Mouse (Mus musculus) limb, embryonic 11.5 days (tissue): ENCODE results near the gene Acvr1. TPM values are rescaled to one million over a fixed set of nuclear protein-coding genes. Genes with fewer than 3 reads are reported as not detected.

Experiments used
- ATAC-seq: fragments of 200-750 bp; cut with Nextera tagmentation; 2 replicates; pipeline ENCODE4 v1.8.0; 2017; ENCODE audit warnings: low read depth; ENCODE audit not compliant: insufficient number of reproducible peaks, low FRiP score, low TSS enrichment
- DNase-seq: peaks from one replicate; pipeline ENCODE4 v3.0.0-alpha.2; 2015; ENCODE audit warnings: low spot score
- H3K27ac ChIP-seq: fragments of 300-500 bp; sonication (generic); replicated peaks from 2 replicates; pipeline ENCODE4 v1.5.1; 2014; ENCODE audit warnings: low read depth, mild to moderate bottlenecking, low read length
- H3K27me3 ChIP-seq: fragments of 300-500 bp; sonication (generic); 2 replicates; pipeline ENCODE4 v1.6.1; 2014; ENCODE audit warnings: mild to moderate bottlenecking, low read length, mixed read lengths; ENCODE audit not compliant: control insufficient read depth, insufficient read depth
- H3K36me3 ChIP-seq: fragments of 300-500 bp; sonication (generic); 2 replicates; pipeline ENCODE4 v1.6.1; 2014; ENCODE audit warnings: mild to moderate bottlenecking, low read length, moderate library complexity, mixed read lengths; ENCODE audit not compliant: control insufficient read depth, insufficient read depth
- H3K4me1 ChIP-seq: fragments of 300-500 bp; sonication (generic); 2 replicates; pipeline ENCODE4 v1.6.1; 2014; ENCODE audit warnings: low read length, mixed read lengths; ENCODE audit not compliant: control insufficient read depth, insufficient read depth
- H3K4me2 ChIP-seq: fragments of 300-500 bp; sonication (generic); 2 replicates; pipeline ENCODE4 v1.6.1; 2014; ENCODE audit warnings: low read depth, mild to moderate bottlenecking, moderate library complexity; ENCODE audit not compliant: severe bottlenecking
- H3K4me3 ChIP-seq: fragments of 300-500 bp; sonication (generic); 2 replicates; pipeline ENCODE4 v1.5.1; 2014; ENCODE audit warnings: low read depth, low read length
- H3K9ac ChIP-seq: fragments of 300-500 bp; sonication (generic); 2 replicates; pipeline ENCODE4 v1.6.1; 2014; ENCODE audit warnings: mild to moderate bottlenecking, low read length
- H3K9me3 ChIP-seq: fragments of 300-500 bp; sonication (generic); 2 replicates; pipeline ENCODE4 v1.6.1; 2016; ENCODE audit warnings: low read length; ENCODE audit not compliant: control insufficient read depth
- WGBS: fragments of 180-500 bp; shearing (Covaris S2); extraction: QIAGEN DNeasy Blood & Tissue Kit; methylation state at CpG from one replicate; pipeline ENCODE4 v1.1.7; 2014; 5-methylcytosine and 5-hydroxymethylcytosine counted together
- polyA plus RNA-seq: library from polyadenylated mRNA; unstranded; fragments of >200 nt; fragmentation: Nextera tagmentation; extraction: Ambion mirVana; gene quantifications from 2 replicates; pipeline ENCODE4 v1.2.1, GENCODE M21; 2014

The Acvr1 gene
- polyA plus RNA-seq, 1 experiment from 2014 or later: 5.8 TPM

- Histone ChIP-seq H3K4me3 (no peak overlapping the region), H3K27me3 (no peaks in the 10 kb centered on the region), H3K27ac (no peak overlapping the region), H3K4me1 (0 out of 2 replicates have a peak, but pooled peaks cover 2% of the 10 kb centered on the region), H3K9me3 (no peaks in the 10 kb centered on the region), H3K9ac (no peak overlapping the region), H3K4me2 (no peak overlapping the region), H3K36me3 (no peaks in the 10 kb centered on the region)
- ATAC-seq (no peak), DNase-seq (no peak)
- WGBS: 95% methylated on average over 3 of the region's 3 CpGs
These were observed 30.6 kb upstream of the Acvr1 start for GRCm38 (mm10) chr2:58597556-58597955.

DNA sequence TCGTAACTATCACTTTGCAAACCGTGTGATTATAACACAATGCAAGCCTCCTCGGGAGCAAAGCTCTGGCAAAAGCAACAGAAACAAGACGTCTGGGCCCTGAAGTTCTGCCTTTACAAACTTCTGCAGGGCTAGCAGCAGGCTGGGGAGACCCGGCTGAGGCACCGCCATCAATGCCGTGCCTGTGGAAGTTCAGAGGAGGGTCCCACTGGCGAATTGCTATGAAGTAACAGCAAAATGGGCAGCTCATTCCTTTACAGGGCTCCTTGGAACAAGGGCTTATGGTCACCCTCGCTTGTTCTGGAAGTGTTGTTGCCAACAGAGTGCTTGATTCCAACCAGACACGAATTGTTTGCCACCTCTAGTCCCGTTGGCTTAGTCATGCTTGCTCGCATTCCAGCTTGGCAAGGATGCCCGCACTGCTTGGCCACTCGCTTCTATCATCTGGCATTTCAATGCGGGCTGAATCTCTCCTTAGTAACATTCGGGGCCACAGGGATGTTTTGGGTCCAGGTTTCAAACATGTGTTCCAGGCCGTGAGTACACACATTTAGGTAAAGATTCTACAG, 29.9 kb upstream of the Acvr1 start:
- H3K4me3 ChIP-seq: no peak overlapping the region
- H3K36me3 ChIP-seq: no peaks in the 10 kb centered on the region
- H3K9me3 ChIP-seq: no peaks in the 10 kb centered on the region
- H3K27ac ChIP-seq: no peak overlapping the region
- WGBS: 87% methylated on average over 17 of the region's 17 CpGs
- ATAC-seq (no peak), DNase-seq (no peak)
- H3K27me3 ChIP-seq: no peaks in the 10 kb centered on the region
- H3K4me1 ChIP-seq: 0 out of 2 replicates have a peak, but pooled peaks cover 2% of the 10 kb centered on the region
- no peak overlapping the region for H3K4me2 ChIP-seq
- H3K9ac ChIP-seq: no peak overlapping the region

- ATAC-seq (no peak), DNase-seq (no peak)
These were observed 28.4 kb upstream of the Acvr1 start for GRCm38 (mm10) chr2:58595350-58595749.

GRCm38 (mm10) chr2:58590055-58590454, 23.1 kb upstream of the Acvr1 start:
- Histone ChIP-seq H3K27me3 (no peaks in the 10 kb centered on the region), H3K27ac (no peak overlapping the region), H3K4me3 (no peak overlapping the region), H3K4me1 (peaks cover 4% of the 10 kb centered on the region; the same call in 1 of the 2 replicates), H3K4me2 (no peak overlapping the region), H3K9ac (no peak overlapping the region), H3K9me3 (no peaks in the 10 kb centered on the region), H3K36me3 (no peaks in the 10 kb centered on the region; the same call in 1 of the 2 replicates)
- ATAC-seq: peak; percentile 37; the same call in 1 of the 2 replicates
- 95% methylated on average over 1 of the region's 1 CpGs for WGBS
- DNase-seq: no peak

More at GRCm38 (mm10) chr2:58595350-58595749, 28.4 kb upstream of the Acvr1 start:
- Histone ChIP-seq H3K4me1 (0 out of 2 replicates have a peak, but pooled peaks cover 2% of the 10 kb centered on the region), H3K27ac (no peak overlapping the region), H3K9me3 (no peaks in the 10 kb centered on the region), H3K4me3 (no peak overlapping the region), H3K9ac (no peak overlapping the region), H3K27me3 (no peaks in the 10 kb centered on the region), H3K36me3 (no peaks in the 10 kb centered on the region), H3K4me2 (no peak overlapping the region)
- WGBS: 62% methylated on average over 9 of the region's 9 CpGs

DNA sequence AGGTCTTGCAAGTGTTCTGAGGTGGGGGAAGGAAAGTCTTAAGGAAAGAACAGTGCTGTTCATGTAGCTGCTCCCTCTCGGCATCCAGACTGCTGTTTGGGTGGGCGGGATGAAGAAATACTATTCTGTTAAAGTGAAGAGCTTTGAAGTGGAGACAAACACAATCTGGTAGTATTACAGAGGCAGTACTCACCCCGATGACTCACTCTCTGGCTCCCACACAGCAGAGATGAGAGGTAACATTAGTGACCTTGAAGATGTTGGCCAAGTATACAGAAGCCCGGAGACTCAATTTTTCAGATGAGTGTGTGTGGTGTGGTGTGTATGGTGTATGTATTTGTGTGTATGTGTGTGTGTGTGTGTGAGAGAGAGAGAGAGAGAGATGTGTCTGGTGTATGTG, 22.7 kb upstream of the Acvr1 start:
- ATAC-seq: no peak
- Histone ChIP-seq H3K9me3 (no peaks in the 10 kb centered on the region), H3K36me3 (no peaks in the 10 kb centered on the region; the same call in 1 of the 2 replicates), H3K9ac (no peak overlapping the region), H3K27ac (no peak overlapping the region), H3K4me3 (no peak overlapping the region), H3K4me2 (no peak overlapping the region), H3K4me1 (peaks cover 3% of the 10 kb centered on the region; the same call in 1 of the 2 replicates), H3K27me3 (no peaks in the 10 kb centered on the region)
- no peak for DNase-seq
- 66% methylated on average over 4 of the region's 4 CpGs for WGBS

DNA sequence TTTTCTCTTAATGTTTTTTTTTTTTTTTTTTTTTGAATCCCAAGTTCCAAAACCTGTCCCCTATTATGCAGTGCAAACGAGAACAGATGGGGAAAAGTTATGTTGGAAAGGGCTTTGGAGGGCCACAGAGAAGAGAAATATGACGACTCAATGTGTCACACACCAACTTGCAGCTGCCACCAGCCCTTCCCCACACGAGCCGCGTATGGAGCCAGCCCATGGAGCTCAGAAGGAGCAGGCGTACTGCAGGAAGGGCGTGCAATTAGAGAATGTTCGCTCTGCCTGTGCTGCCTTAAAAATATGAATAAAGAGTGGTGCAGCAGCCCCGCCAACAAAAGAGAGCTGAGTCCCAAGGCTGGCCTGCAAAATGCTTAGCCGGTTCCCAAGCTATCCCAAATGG, 19.4 kb upstream of the Acvr1 start:
- 57% methylated on average over 10 of the region's 10 CpGs for WGBS
- DNase-seq: peak; percentile 29
- H3K4me2 ChIP-seq: no peak overlapping the region

GRCm38 (mm10) chr2:58574167-58574566, 7.2 kb upstream of the Acvr1 start:
- no peak for ATAC-seq
- no peak overlapping the region for H3K4me2 ChIP-seq

More for the DNA sequence above, 19.4 kb upstream of the Acvr1 start:
- Histone ChIP-seq H3K4me3 (no peak overlapping the region), H3K9ac (no peak overlapping the region), H3K4me1 (peaks cover 3% of the 10 kb centered on the region; the same call in 1 of the 2 replicates), H3K27ac (no peak overlapping the region), H3K9me3 (no peaks in the 10 kb centered on the region), H3K36me3 (no peaks in the 10 kb centered on the region; the same call in 1 of the 2 replicates), H3K27me3 (no peaks in the 10 kb centered on the region)
- ATAC-seq: no peak

GRCm38 (mm10) chr2:58568841-58569645, 2.1 kb upstream of the Acvr1 start:
- H3K4me1 ChIP-seq: peaks cover 16% of the 10 kb centered on the region
- no peak overlapping the region for H3K4me3 ChIP-seq
- H3K9me3 ChIP-seq: no peaks in the 10 kb centered on the region
- H3K27ac ChIP-seq: no peak overlapping the region
- no peaks in the 10 kb centered on the region for H3K36me3 ChIP-seq
- ATAC-seq (no peak), DNase-seq (no peak)
- 73% methylated on average over 4 of the region's 4 CpGs for WGBS
- H3K9ac ChIP-seq: no peak overlapping the region
- no peaks in the 10 kb centered on the region for H3K27me3 ChIP-seq
- peak overlapping the region; percentile 60; the same call in 1 of the 2 replicates for H3K4me2 ChIP-seq

More at GRCm38 (mm10) chr2:58574167-58574566, 7.2 kb upstream of the Acvr1 start:
- Histone ChIP-seq H3K9ac (no peak overlapping the region), H3K4me3 (no peak overlapping the region), H3K4me1 (no peaks in the 10 kb centered on the region), H3K9me3 (no peaks in the 10 kb centered on the region), H3K27ac (no peak overlapping the region), H3K27me3 (no peaks in the 10 kb centered on the region), H3K36me3 (no peaks in the 10 kb centered on the region)
- DNase-seq: no peak
- 90% methylated on average over 2 of the region's 2 CpGs for WGBS
